Mouse (Mus musculus) midbrain, embryonic 13.5 days (tissue): ENCODE measurements around the gene Wnt11. TPM values are rescaled to one million over a fixed set of nuclear protein-coding genes. Genes with fewer than 3 reads are reported as not detected.
A peak's percentile ranks its signal among the peaks of the same experiment; 100 is the strongest.

Experiments used
- ATAC-seq: fragments of 200-750 bp; cut with Nextera tagmentation; 2 replicates; pipeline ENCODE4 v1.8.0; 2017; ENCODE audit warnings: mild to moderate bottlenecking, moderate TSS enrichment, moderate library complexity
- H3K27ac ChIP-seq: fragments of 300-500 bp; sonication (generic); 2 replicates; pipeline ENCODE4 v1.5.1; 2015; ENCODE audit warnings: inconsistent platforms, mild to moderate bottlenecking, moderate library complexity
- H3K27me3 ChIP-seq: fragments of 300-500 bp; sonication (generic); 2 replicates; pipeline ENCODE4 v1.6.1; 2015; ENCODE audit warnings: mild to moderate bottlenecking, inconsistent platforms
- H3K36me3 ChIP-seq: fragments of 300-500 bp; sonication (generic); 2 replicates; pipeline ENCODE4 v1.6.1; 2015; ENCODE audit warnings: mild to moderate bottlenecking, inconsistent platforms
- H3K4me1 ChIP-seq: fragments of 300-500 bp; sonication (generic); replicated peaks from 2 replicates; pipeline ENCODE4 v1.6.1; 2015; ENCODE audit warnings: inconsistent platforms
- H3K4me2 ChIP-seq: fragments of 300-500 bp; sonication (generic); replicated peaks from 2 replicates; pipeline ENCODE4 v1.6.1; 2015; ENCODE audit warnings: moderate library complexity, mild to moderate bottlenecking, inconsistent platforms
- H3K4me3 ChIP-seq: fragments of 300-500 bp; sonication (generic); replicated peaks from 2 replicates; pipeline ENCODE4 v1.5.1; 2015; ENCODE audit warnings: mild to moderate bottlenecking, inconsistent platforms
- H3K9ac ChIP-seq: fragments of 300-500 bp; sonication (generic); replicated peaks from 2 replicates; pipeline ENCODE4 v1.6.1; 2015; ENCODE audit warnings: mild to moderate bottlenecking, inconsistent platforms
- H3K9me3 ChIP-seq: fragments of 300-500 bp; sonication (generic); 2 replicates; pipeline ENCODE4 v1.6.1; 2016; ENCODE audit warnings: mild to moderate bottlenecking, inconsistent platforms
- WGBS: fragments of 180-500 bp; shearing (Covaris S2); methylation state at CpG from one replicate; pipeline ENCODE4 v1.1.7; 2015; 5-methylcytosine and 5-hydroxymethylcytosine counted together
- polyA plus RNA-seq: library from polyadenylated mRNA; unstranded; fragments of >200 nt; fragmentation: Nextera tagmentation; extraction: Ambion mirVana; gene quantifications from 2 replicates; pipeline ENCODE4 v1.2.1, GENCODE M21; 2015

Wnt11 gene
- polyA plus RNA-seq, 1 experiment from 2014 or later: 0.69 TPM

GRCm38 (mm10) chr7:98870791-98871190, 35.9 kb downstream of the Wnt11 start:
- no peak for ATAC-seq
- no peak overlapping the region for H3K4me3 ChIP-seq
- H3K9ac ChIP-seq: no peak overlapping the region
- 0 out of 2 replicates have a peak, but pooled peaks cover 4% of the 10 kb centered on the region for H3K27me3 ChIP-seq
- H3K9me3 ChIP-seq: no peaks in the 10 kb centered on the region
- H3K4me2 ChIP-seq: no peak overlapping the region
- 28% methylated on average over 12 of the region's 12 CpGs for WGBS
- H3K27ac ChIP-seq: no peak overlapping the region
- peaks cover 31% of the 10 kb centered on the region for H3K4me1 ChIP-seq
- H3K36me3 ChIP-seq: no peaks in the 10 kb centered on the region

- peaks cover 34% of the 10 kb centered on the region for H3K4me1 ChIP-seq
- H3K9ac ChIP-seq: no peak overlapping the region
- WGBS: 85% methylated on average over 12 of the region's 12 CpGs
- H3K27ac ChIP-seq: no peak overlapping the region
- no peaks in the 10 kb centered on the region for H3K36me3 ChIP-seq
- no peak for ATAC-seq
- no peaks in the 10 kb centered on the region for H3K9me3 ChIP-seq
- H3K27me3 ChIP-seq: 0 out of 2 replicates have a peak, but pooled peaks cover 4% of the 10 kb centered on the region
- no peak overlapping the region for H3K4me2 ChIP-seq
- no peak overlapping the region for H3K4me3 ChIP-seq
These were observed 37.0 kb downstream of the Wnt11 start for GRCm38 (mm10) chr7:98871882-98872281.

- H3K36me3 ChIP-seq: no peaks in the 10 kb centered on the region
- 80% methylated on average over 12 of the region's 12 CpGs for WGBS
- no peak overlapping the region for H3K9ac ChIP-seq
- H3K27ac ChIP-seq: no peak overlapping the region
- no peak for ATAC-seq
- H3K4me3 ChIP-seq: no peak overlapping the region
- 0 out of 2 replicates have a peak, but pooled peaks cover 4% of the 10 kb centered on the region for H3K27me3 ChIP-seq
- H3K4me2 ChIP-seq: no peak overlapping the region
- H3K9me3 ChIP-seq: no peaks in the 10 kb centered on the region
- peaks cover 38% of the 10 kb centered on the region for H3K4me1 ChIP-seq
These were observed 38.4 kb downstream of the Wnt11 start for GRCm38 (mm10) chr7:98873316-98873715.

GRCm38 (mm10) chr7:98874411-98874951, 39.6 kb downstream of the Wnt11 start:
- ATAC-seq: no peak
- Histone ChIP-seq H3K27ac (no peak overlapping the region), H3K9me3 (no peaks in the 10 kb centered on the region), H3K4me3 (no peak overlapping the region), H3K4me1 (peaks cover 36% of the 10 kb centered on the region), H3K4me2 (no peak overlapping the region), H3K9ac (no peak overlapping the region), H3K36me3 (no peaks in the 10 kb centered on the region), H3K27me3 (0 out of 2 replicates have a peak, but pooled peaks cover 4% of the 10 kb centered on the region)
- WGBS: 64% methylated on average over 6 of the region's 6 CpGs

- no peak overlapping the region for H3K9ac ChIP-seq
These were observed 40.6 kb downstream of the Wnt11 start for GRCm38 (mm10) chr7:98875390-98875990.

GRCm38 (mm10) chr7:98876119-98876518, 41.2 kb downstream of the Wnt11 start:
- no peaks in the 10 kb centered on the region for H3K36me3 ChIP-seq
- peaks cover 30% of the 10 kb centered on the region for H3K4me1 ChIP-seq
- ATAC-seq: no peak
- no peaks in the 10 kb centered on the region for H3K9me3 ChIP-seq
- no peak overlapping the region for H3K4me3 ChIP-seq
- peak overlapping the region; percentile 28; the same call in 1 of the 2 replicates for H3K9ac ChIP-seq
- H3K27ac ChIP-seq: no peak overlapping the region
- 36% methylated on average over 13 of the region's 13 CpGs for WGBS
- no peaks in the 10 kb centered on the region for H3K27me3 ChIP-seq
- H3K4me2 ChIP-seq: no peak overlapping the region

More at GRCm38 (mm10) chr7:98875390-98875990, 40.6 kb downstream of the Wnt11 start:
- WGBS: 34% methylated on average over 13 of the region's 13 CpGs
- no peak overlapping the region for H3K4me2 ChIP-seq
- H3K27ac ChIP-seq: no peak overlapping the region
- ATAC-seq: peak; percentile 51
- no peak overlapping the region for H3K4me3 ChIP-seq
- no peaks in the 10 kb centered on the region for H3K9me3 ChIP-seq
- peaks cover 35% of the 10 kb centered on the region for H3K4me1 ChIP-seq
- H3K36me3 ChIP-seq: no peaks in the 10 kb centered on the region
- H3K27me3 ChIP-seq: no peaks in the 10 kb centered on the region

- Histone ChIP-seq H3K4me2 (no peak overlapping the region), H3K27me3 (no peaks in the 10 kb centered on the region), H3K4me1 (peaks cover 30% of the 10 kb centered on the region), H3K4me3 (no peak overlapping the region), H3K9ac (no peak overlapping the region), H3K9me3 (no peaks in the 10 kb centered on the region), H3K27ac (no peak overlapping the region), H3K36me3 (no peaks in the 10 kb centered on the region)
- WGBS: 100% methylated on average over 2 of the region's 2 CpGs
- ATAC-seq: no peak
These were observed 44.3 kb downstream of the Wnt11 start for GRCm38 (mm10) chr7:98879176-98879575.

- H3K4me2 ChIP-seq: no peak overlapping the region
- no peak overlapping the region for H3K9ac ChIP-seq
- no peaks in the 10 kb centered on the region for H3K27me3 ChIP-seq
- no peak for ATAC-seq
- H3K27ac ChIP-seq: no peak overlapping the region
- H3K36me3 ChIP-seq: no peaks in the 10 kb centered on the region
- no peak overlapping the region for H3K4me3 ChIP-seq
- WGBS: 71% methylated on average over 4 of the region's 4 CpGs
- H3K4me1 ChIP-seq: peaks cover 19% of the 10 kb centered on the region
- no peaks in the 10 kb centered on the region for H3K9me3 ChIP-seq
These were observed 47.0 kb downstream of the Wnt11 start for GRCm38 (mm10) chr7:98881887-98882286.

- H3K4me3 ChIP-seq: no peak overlapping the region
- 27% methylated on average over 22 of the region's 22 CpGs for WGBS
- H3K36me3 ChIP-seq: no peaks in the 10 kb centered on the region
- H3K9me3 ChIP-seq: no peaks in the 10 kb centered on the region
- peak overlapping the region; percentile 10; the same call in 1 of the 2 replicates for H3K4me2 ChIP-seq
- H3K27ac ChIP-seq: peak overlapping the region; percentile 71
- ATAC-seq: peak; percentile 43; the same call in 1 of the 2 replicates
- H3K27me3 ChIP-seq: no peaks in the 10 kb centered on the region
- peaks cover 39% of the 10 kb centered on the region for H3K4me1 ChIP-seq
- peak overlapping the region; percentile 23; the same call in 1 of the 2 replicates for H3K9ac ChIP-seq
These were observed 52.9 kb downstream of the Wnt11 start for GRCm38 (mm10) chr7:98887811-98888261.

GRCm38 (mm10) chr7:98888810-98889209, 53.9 kb downstream of the Wnt11 start:
- ATAC-seq: peak; percentile 78
- Histone ChIP-seq H3K9me3 (no peaks in the 10 kb centered on the region), H3K9ac (no peak overlapping the region), H3K27ac (peak overlapping the region; percentile 71), H3K4me1 (peaks cover 39% of the 10 kb centered on the region), H3K4me3 (no peak overlapping the region), H3K36me3 (no peaks in the 10 kb centered on the region), H3K27me3 (no peaks in the 10 kb centered on the region), H3K4me2 (no peak overlapping the region)
- WGBS: 33% methylated on average over 5 of the region's 5 CpGs

GRCm38 (mm10) chr7:98889211-98889610, 54.3 kb downstream of the Wnt11 start:
- H3K4me3 ChIP-seq: no peak overlapping the region
- no peak overlapping the region for H3K9ac ChIP-seq
- no peaks in the 10 kb centered on the region for H3K9me3 ChIP-seq
- no peak overlapping the region for H3K4me2 ChIP-seq
- H3K36me3 ChIP-seq: no peaks in the 10 kb centered on the region
- peak overlapping the region; percentile 71 for H3K27ac ChIP-seq
- no peaks in the 10 kb centered on the region for H3K27me3 ChIP-seq
- peaks cover 39% of the 10 kb centered on the region for H3K4me1 ChIP-seq
- peak; percentile 48 for ATAC-seq
- WGBS: 43% methylated on average over 7 of the region's 7 CpGs

GRCm38 (mm10) chr7:98893144-98893543, 58.2 kb downstream of the Wnt11 start:
- no peaks in the 10 kb centered on the region for H3K36me3 ChIP-seq
- no peak overlapping the region for H3K9ac ChIP-seq
- H3K9me3 ChIP-seq: no peaks in the 10 kb centered on the region
- H3K4me2 ChIP-seq: no peak overlapping the region
- H3K27me3 ChIP-seq: no peaks in the 10 kb centered on the region
- no peak for ATAC-seq
- H3K27ac ChIP-seq: no peak overlapping the region
- no peak overlapping the region for H3K4me3 ChIP-seq
- 79% methylated on average over 5 of the region's 5 CpGs for WGBS
- peaks cover 47% of the 10 kb centered on the region for H3K4me1 ChIP-seq
